Mouse (Mus musculus) G1E (cell line): ENCODE results near the gene Stambpl1.

Experiments
- CTCF ChIP-seq: IDR thresholded peaks from 2 replicates; pipeline ENCODE4 v1.5.1; 2012; ENCODE audit warnings: low read depth, low read length, inconsistent platforms, mixed read lengths
- GATA1 ChIP-seq: IDR thresholded peaks from 2 replicates; pipeline ENCODE4 v1.6.1; 2012; ENCODE audit warnings: borderline replicate concordance, low read length, inconsistent platforms, mixed read lengths
- POLR2AphosphoS5 ChIP-seq: IDR thresholded peaks from 2 replicates; pipeline ENCODE4 v1.6.1; 2012; ENCODE audit warnings: low read depth, low read length, inconsistent platforms; ENCODE audit not compliant: insufficient replicate concordance
- TAL1 ChIP-seq: conservative IDR thresholded peaks from 2 replicates; pipeline ENCODE4 v1.6.1; 2012; ENCODE audit warnings: low read depth, low read length, inconsistent platforms, mixed read lengths

DNA sequence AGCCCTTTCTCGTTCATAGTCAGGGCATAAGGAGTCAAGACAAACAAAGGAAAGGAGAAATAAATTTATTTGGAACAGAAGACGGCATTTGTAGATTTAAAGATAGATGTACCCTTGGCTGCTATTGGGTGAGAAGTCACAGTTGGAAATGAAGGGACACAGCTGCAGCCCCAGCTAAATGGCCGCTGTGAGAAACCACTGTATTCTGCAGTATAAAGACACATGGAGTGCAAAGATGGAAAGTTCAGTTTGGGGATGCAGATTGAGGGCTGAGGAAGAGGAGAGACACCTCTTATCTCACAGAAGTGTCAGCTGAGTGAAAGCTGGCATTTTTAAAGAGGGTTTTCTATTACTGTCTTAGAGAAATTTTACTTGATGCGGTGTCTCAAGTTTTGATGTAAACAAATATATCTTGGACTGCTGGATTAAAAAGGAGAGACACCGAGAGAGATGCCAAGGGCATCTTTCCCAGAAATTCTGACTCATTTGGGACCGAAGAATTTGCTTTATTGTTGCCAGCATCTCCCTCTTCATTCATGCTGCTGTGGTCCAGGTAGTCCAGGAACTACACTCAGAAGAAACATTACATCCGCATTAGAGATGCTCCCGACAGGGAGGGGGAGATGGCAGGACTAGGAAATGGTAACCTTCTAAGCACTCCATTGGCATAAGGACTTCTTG lies 14.9 kb downstream of the Stambpl1 start:
- TF ChIP-seq CTCF (no peak), TAL1 (no peak), GATA1 (no peak), POLR2AphosphoS5 (no peak)
